Mouse (Mus musculus): Measurements from ENCODE around the gene Nup93. TPM values are rescaled to one million over a fixed set of nuclear protein-coding genes. Genes with fewer than 3 reads are reported as not detected.

Nup93 gene
- total and polyA plus RNA-seq, 3 experiments = 46.0 to 99.6 (median 88.3) TPM

DNA sequence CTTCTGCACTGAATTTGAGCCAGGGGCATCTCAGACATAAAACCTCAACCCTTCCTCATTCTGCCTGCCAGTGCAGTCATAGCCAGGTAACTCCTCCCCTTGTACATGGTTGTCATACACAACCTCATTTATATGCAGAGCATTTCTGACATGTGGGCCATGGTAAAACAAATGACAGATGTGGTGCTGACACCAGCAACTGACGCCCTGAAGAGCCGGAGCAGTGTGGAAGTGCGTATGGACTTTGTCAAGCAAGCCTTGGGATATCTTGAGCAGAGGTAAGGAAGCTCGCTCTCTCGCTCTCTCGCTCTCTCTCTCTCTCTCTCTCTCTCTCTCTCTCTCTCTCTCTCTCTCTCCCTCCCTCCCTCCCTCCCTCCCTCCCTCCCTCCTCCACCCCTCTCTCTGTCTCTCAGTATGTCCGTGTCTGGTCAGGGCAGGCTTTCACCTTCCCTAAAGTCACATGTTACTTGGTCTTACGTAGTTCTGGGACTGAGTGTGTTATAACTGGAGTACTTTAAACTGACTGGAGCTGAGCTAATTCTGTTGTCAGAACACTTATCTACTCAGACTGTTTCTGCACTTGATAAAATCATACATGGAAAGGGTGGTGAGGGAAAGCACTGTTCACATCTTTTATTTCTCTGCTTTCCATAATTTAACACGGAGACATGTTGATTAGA is 82.1 kb downstream of the Nup93 start:
- H3K27me3 ChIP-seq (replicated peaks) = no peaks in the 10 kb centered on the region
- H3K9me3 ChIP-seq (replicated peaks; ENCODE audit: low read length) = no peaks in the 10 kb centered on the region
- H3K4me2 ChIP-seq (ENCODE audit: insufficient read depth, low read depth, poor library complexity, severe bottlenecking) = no peak overlapping the region
- no peak overlapping the region for H3K4me3 ChIP-seq (replicated peaks in 1 of 3; ENCODE audit: low read depth in 2 of 3, low read length in 2 of 3, poor library complexity in 1 of 3)
- TF ChIP-seq ETS1 (conservative IDR thresholded peaks at IDR 0.05; ENCODE audit: low read depth, low read length) (no peak), BHLHE40 (IDR thresholded peaks at IDR 0.05; ENCODE audit: low read depth, low read length) (no peak), E2F4 (IDR thresholded peaks at IDR 0.05; ENCODE audit: insufficient replicate concordance, low read depth, low read length) (no peak), MAX (IDR thresholded peaks at IDR 0.05; ENCODE audit: low read length) (no peak), MXI1 (IDR thresholded peaks at IDR 0.05; ENCODE audit: low read depth, low read length) (no peak), GABPA (IDR thresholded peaks at IDR 0.05; ENCODE audit: insufficient replicate concordance, low read depth, low read length) (no peak), POLR2A (IDR thresholded peaks at IDR 0.05; ENCODE audit: low read depth, low read length) (no peak), ZC3H11A (IDR thresholded peaks at IDR 0.05; ENCODE audit: low read depth, low read length) (no peak), USF1 (IDR thresholded peaks at IDR 0.05; ENCODE audit: low read depth, low read length) (no peak), MAFK (IDR thresholded peaks at IDR 0.05; ENCODE audit: insufficient replicate concordance, low read length) (no peak), POLR2AphosphoS2 (IDR thresholded peaks at IDR 0.05; ENCODE audit: low read depth, low read length) (no peak), TBP (conservative IDR thresholded peaks at IDR 0.05; ENCODE audit: low read depth, low read length) (no peak), ZKSCAN1 (IDR thresholded peaks at IDR 0.05; ENCODE audit: borderline replicate concordance, low read depth, low read length) (no peak), TCF12 (IDR thresholded peaks at IDR 0.05; ENCODE audit: low read depth, low read length) (no peak)
- H3K4me1 ChIP-seq (ENCODE audit: control insufficient read depth in 1 of 2, insufficient read depth in 2 of 2) = peaks cover 2 to 24% of the 10 kb centered on the region in 2 experiments; a peak in 2 of 4 replicates
- H3K9ac ChIP-seq (ENCODE audit: insufficient read depth, low read depth) = no peak overlapping the region
- H3K36me3 ChIP-seq (replicated peaks in 1 of 2; ENCODE audit: control insufficient read depth in 1 of 2, insufficient read depth in 1 of 2, low read length in 1 of 2) = peaks cover 44 to 76% of the 10 kb centered on the region in 2 experiments
- no peaks in the 10 kb centered on the region for H3K79me2 ChIP-seq (replicated peaks; ENCODE audit: control insufficient read depth, extremely low read depth, insufficient read depth, poor library complexity, severe bottlenecking)
- dilution Hi-C loops (cut with MboI; ENCODE audit: extremely low pct_ligation_motif_present, extremely low pct_unique_long_range_greater_than_20kb, low sequenced_read_pairs) = no loop called here
- no peak for DNase-seq (ENCODE audit: extremely low read depth)
- in situ Hi-C loops (cut with MboI; ENCODE audit: low pct_ligation_motif_present, low pct_unique_long_range_greater_than_20kb, low sequenced_read_pairs) = no loop called here
- no peak overlapping the region for H3K27ac ChIP-seq (ENCODE audit: insufficient read depth, low read depth)

DNA sequence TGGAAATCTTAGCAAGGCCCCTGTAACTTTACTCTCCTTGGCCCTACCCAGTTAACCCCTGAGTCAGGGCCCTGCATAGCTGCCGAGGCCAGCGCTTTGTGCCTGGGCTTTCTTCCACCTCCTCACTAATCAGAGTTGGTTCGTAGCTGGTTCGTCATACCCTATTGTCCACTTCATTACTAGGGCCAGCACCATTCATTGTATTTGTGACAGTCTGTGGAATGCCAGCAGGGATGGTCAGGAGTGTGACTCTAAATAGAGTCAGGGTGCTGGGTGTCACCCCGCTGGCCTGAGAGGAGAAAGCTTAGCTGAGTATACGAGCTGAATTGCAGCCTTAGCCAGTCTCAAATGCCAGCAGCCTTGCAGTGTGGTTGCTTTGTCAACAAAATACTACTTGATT is 82.7 kb downstream of the Nup93 start:
- Histone ChIP-seq H3K4me1 (ENCODE audit: control insufficient read depth in 1 of 2, insufficient read depth in 2 of 2) (peaks cover 2 to 24% of the 10 kb centered on the region in 2 experiments; a peak in 2 of 4 replicates), H3K9me3 (replicated peaks; ENCODE audit: low read length) (no peaks in the 10 kb centered on the region), H3K27me3 (replicated peaks) (no peaks in the 10 kb centered on the region), H3K79me2 (replicated peaks; ENCODE audit: control insufficient read depth, extremely low read depth, insufficient read depth, poor library complexity, severe bottlenecking) (no peaks in the 10 kb centered on the region), H3K4me2 (ENCODE audit: insufficient read depth, low read depth, poor library complexity, severe bottlenecking) (no peak overlapping the region), H3K9ac (ENCODE audit: insufficient read depth, low read depth) (no peak overlapping the region), H3K36me3 (replicated peaks in 1 of 2; ENCODE audit: control insufficient read depth in 1 of 2, insufficient read depth in 1 of 2, low read length in 1 of 2) (peaks cover 47 to 76% of the 10 kb centered on the region in 2 experiments), H3K27ac (ENCODE audit: insufficient read depth, low read depth) (no peak overlapping the region), H3K4me3 (replicated peaks in 1 of 3; ENCODE audit: low read depth in 2 of 3, low read length in 2 of 3, poor library complexity in 1 of 3) (no peak overlapping the region)
- no peak for TF ChIP-seq NRF1 (IDR thresholded peaks at IDR 0.05; ENCODE audit: low read depth, low read length)
- no peak for TF ChIP-seq SMC3 (IDR thresholded peaks at IDR 0.05; ENCODE audit: low read depth, low read length)
- no peak for TF ChIP-seq UBTF (IDR thresholded peaks at IDR 0.05; ENCODE audit: low read depth, low read length)
- no peak for TF ChIP-seq MXI1 (IDR thresholded peaks at IDR 0.05; ENCODE audit: low read depth, low read length)
- TF ChIP-seq MEF2A (IDR thresholded peaks at IDR 0.05; ENCODE audit: borderline replicate concordance, low read depth, low read length) = no peak
- TF ChIP-seq TBP (conservative IDR thresholded peaks at IDR 0.05; ENCODE audit: low read depth, low read length) = no peak
- no peak for TF ChIP-seq SIN3A (IDR thresholded peaks at IDR 0.05; ENCODE audit: low read length)
- no peak for TF ChIP-seq CHD2 (IDR thresholded peaks at IDR 0.05; ENCODE audit: low read length)
- no peak for TF ChIP-seq EP300 (IDR thresholded peaks at IDR 0.05; ENCODE audit: low read length)
- TF ChIP-seq CTCF (conservative IDR thresholded peaks at IDR 0.05 in 1 of 2, IDR thresholded peaks at IDR 0.05 in 1 of 2; ENCODE audit: low read depth in 2 of 2, low read length in 2 of 2) = no peak
- TF ChIP-seq JUN (IDR thresholded peaks at IDR 0.05; ENCODE audit: insufficient read depth, low read depth, low read length) = no peak
- no peak for TF ChIP-seq IRF4 (IDR thresholded peaks at IDR 0.05; ENCODE audit: low read depth, low read length)
- TF ChIP-seq GABPA (IDR thresholded peaks at IDR 0.05; ENCODE audit: insufficient replicate concordance, low read depth, low read length) = no peak
- TF ChIP-seq CHD1 (IDR thresholded peaks at IDR 0.05; ENCODE audit: low read depth, low read length) = no peak
- TF ChIP-seq USF1 (IDR thresholded peaks at IDR 0.05; ENCODE audit: low read depth, low read length) = no peak
- no peak for TF ChIP-seq KAT2A (IDR thresholded peaks at IDR 0.05; ENCODE audit: insufficient replicate concordance, low read length)
- TF ChIP-seq MAZ (IDR thresholded peaks at IDR 0.05; ENCODE audit: low read depth, low read length) = no peak
- DNase-seq (ENCODE audit: extremely low read depth) = no peak
- in situ Hi-C loops (cut with MboI; ENCODE audit: low pct_ligation_motif_present, low pct_unique_long_range_greater_than_20kb, low sequenced_read_pairs) = no loop called here
- dilution Hi-C loops (cut with MboI; ENCODE audit: extremely low pct_ligation_motif_present, extremely low pct_unique_long_range_greater_than_20kb, low sequenced_read_pairs) = no loop called here
